Mouse (Mus musculus): ENCODE results near the gene Gm21776. TPM values are rescaled to one million over a fixed set of nuclear protein-coding genes. Genes with fewer than 3 reads are reported as not detected.
"Not testable (repeated sequence)": the region's sequence is repeated elsewhere in the genome, so short reads cannot be mapped to it uniquely, and the experiment has no call there.

Gm21776 gene
- total RNA-seq (2021): not detected
- long read RNA-seq, experiment 1: 0 reads
- long read RNA-seq, experiment 2: 0 reads

GRCm38 (mm10) chrY:76378362-76378761 is at the start of gene Gm21776:
Gene Gm21776 (plus strand): TSS chrY:76378662.
- DNase-seq (ENCODE audit: low spot score): not testable (repeated sequence)
